Mouse (Mus musculus) MEL (cell line): ENCODE measurements around the gene Spag7.
A peak's percentile ranks its signal among the peaks of the same experiment; 100 is the strongest.

Experiments
- CTCF ChIP-seq, 3 experiments: IDR thresholded peaks in 2 of 3; conservative IDR thresholded peaks in 1 of 3; 2 replicates each; pipeline ENCODE4 v1.5.1; 2011 to 2012; ENCODE audit warnings: low read length in 3 of 3, low read depth in 2 of 3, mild to moderate bottlenecking in 2 of 3, improper control_type of control experiment in 1 of 3, inconsistent platforms in 1 of 3, mixed read lengths in 1 of 3, moderate library complexity in 1 of 3; ENCODE audit not compliant: control insufficient read depth in 1 of 3, insufficient read depth in 1 of 3, poor library complexity in 1 of 3, severe bottlenecking in 1 of 3
- GATA1 ChIP-seq: IDR thresholded peaks from 2 replicates; pipeline ENCODE4 v1.6.1; 2011; ENCODE audit warnings: low read depth, low read length, improper control_type of control experiment
- JUND ChIP-seq: IDR thresholded peaks from 2 replicates; pipeline ENCODE4 v1.6.1; 2011; ENCODE audit warnings: low read depth, mild to moderate bottlenecking, improper control_type of control experiment, low read length
- MXI1 ChIP-seq: IDR thresholded peaks from 2 replicates; pipeline ENCODE4 v1.6.1; 2011; ENCODE audit warnings: mild to moderate bottlenecking, low read depth, low read length, improper control_type of control experiment
- NELFE ChIP-seq: IDR thresholded peaks from 2 replicates; pipeline ENCODE4 v1.6.1; 2011; ENCODE audit warnings: low read depth, low read length, improper control_type of control experiment
- POLR2A ChIP-seq, 2 experiments: IDR thresholded peaks; 2 replicates each; pipeline ENCODE4 v1.6.1; 2011 to 2012; ENCODE audit warnings: low read length in 2 of 2, mild to moderate bottlenecking in 2 of 2, control low read depth in 1 of 2, improper control_type of control experiment in 1 of 2, low read depth in 1 of 2, moderate library complexity in 1 of 2; ENCODE audit not compliant: control insufficient read depth in 1 of 2, insufficient read depth in 1 of 2, poor library complexity in 1 of 2
- POLR2AphosphoS5 ChIP-seq: IDR thresholded peaks from 2 replicates; pipeline ENCODE4 v1.6.1; 2012; ENCODE audit warnings: low read depth, borderline replicate concordance, mild to moderate bottlenecking, inconsistent platforms, low read length, moderate library complexity, mixed read lengths
- SIN3A ChIP-seq: IDR thresholded peaks from 2 replicates; pipeline ENCODE4 v1.6.1; 2012; ENCODE audit warnings: low read length, improper control_type of control experiment, inconsistent platforms
- TAL1 ChIP-seq: IDR thresholded peaks from 2 replicates; pipeline ENCODE4 v1.6.1; 2012; ENCODE audit warnings: mild to moderate bottlenecking, inconsistent platforms, low read length, moderate library complexity, mixed read lengths
- TBP ChIP-seq: IDR thresholded peaks from 2 replicates; pipeline ENCODE4 v1.8.0; 2011; ENCODE audit warnings: low read depth, low read length, improper control_type of control experiment
- TCF12 ChIP-seq: IDR thresholded peaks from 2 replicates; pipeline ENCODE4 v1.6.1; 2014; ENCODE audit warnings: low read depth, mild to moderate bottlenecking, inconsistent platforms, low read length, improper control_type of control experiment, moderate library complexity
- USF1 ChIP-seq: IDR thresholded peaks from 2 replicates; pipeline ENCODE4 v1.6.1; 2014; ENCODE audit warnings: low read depth, mild to moderate bottlenecking, inconsistent platforms, low read length, improper control_type of control experiment, moderate library complexity
- ZC3H11A ChIP-seq: IDR thresholded peaks from 2 replicates; pipeline ENCODE4 v1.6.1; 2012; ENCODE audit warnings: low read depth, mild to moderate bottlenecking, inconsistent platforms, low read length, improper control_type of control experiment
- ZKSCAN1 ChIP-seq: IDR thresholded peaks from 2 replicates; pipeline ENCODE4 v1.6.1; 2012; ENCODE audit warnings: low read depth, mild to moderate bottlenecking, inconsistent platforms, low read length, improper control_type of control experiment, moderate library complexity

DNA sequence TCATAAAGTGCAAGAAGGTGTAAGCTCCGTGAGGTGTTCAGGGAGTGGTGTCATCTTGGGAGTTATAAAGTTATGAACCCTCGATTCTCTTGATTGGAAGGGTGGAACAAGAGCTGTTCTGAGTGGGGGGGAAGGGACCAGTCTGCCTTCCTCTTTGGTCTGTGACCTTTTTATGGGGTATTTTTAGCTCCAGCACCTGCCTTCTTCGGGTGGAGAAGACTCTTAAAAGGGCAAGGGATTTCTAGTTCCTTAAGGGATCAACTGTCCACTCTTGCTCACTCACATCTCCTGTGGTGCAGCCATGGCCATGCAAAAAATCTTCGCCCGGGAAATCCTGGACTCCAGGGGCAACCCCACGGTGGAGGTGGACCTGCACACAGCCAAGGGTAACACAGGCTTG lies 11.6 kb downstream of the Spag7 start:
- no peak for TF ChIP-seq CTCF (IDR thresholded peaks at IDR 0.05 in 2 of 3, conservative IDR thresholded peaks at IDR 0.05 in 1 of 3; ENCODE audit: control insufficient read depth in 1 of 3, insufficient read depth in 1 of 3, low read depth in 2 of 3, low read length in 3 of 3, poor library complexity in 1 of 3, severe bottlenecking in 1 of 3)
- no peak for TF ChIP-seq TCF12
- no peak for TF ChIP-seq POLR2A (IDR thresholded peaks at IDR 0.05; ENCODE audit: control insufficient read depth in 1 of 2, insufficient read depth in 1 of 2, low read depth in 1 of 2, low read length in 2 of 2, poor library complexity in 1 of 2)
- TF ChIP-seq POLR2AphosphoS5 = no peak
- TF ChIP-seq MXI1 = no peak
- no peak for TF ChIP-seq SIN3A
- TF ChIP-seq TAL1 = no peak
- TF ChIP-seq ZC3H11A = no peak
- no peak for TF ChIP-seq USF1
- TF ChIP-seq TBP = no peak
- TF ChIP-seq JUND = no peak
- TF ChIP-seq GATA1 = no peak
- no peak for TF ChIP-seq ZKSCAN1
- 0 out of 2 replicates have a peak, but pooled peaks have one; percentile 5 for TF ChIP-seq NELFE
